Mouse (Mus musculus): ENCODE measurements around the gene Fam71b.

The Fam71b gene

GRCm38 (mm10) chr11:46431129-46431528, 34.8 kb downstream of the Fam71b start:
- no peak for DNase-seq (ENCODE audit: low spot score)

DNA sequence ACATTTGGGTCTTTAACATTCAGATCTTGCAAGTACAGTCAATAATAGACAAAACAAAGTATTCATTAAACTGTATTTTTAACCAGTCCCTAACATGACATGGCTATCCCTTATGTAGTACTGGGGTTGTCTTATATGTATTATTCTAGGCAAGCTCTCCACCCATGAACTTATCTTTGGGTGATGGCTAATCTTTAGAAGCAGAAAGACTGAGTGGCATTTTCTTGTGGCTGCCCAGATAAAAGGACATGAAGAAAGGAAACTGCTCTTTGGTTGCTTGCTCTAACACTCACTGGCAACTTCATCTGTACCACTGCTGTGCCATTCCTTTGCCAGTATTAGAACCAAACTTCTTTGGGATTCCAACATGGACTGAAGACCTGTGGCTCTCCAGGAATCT, 39.0 kb downstream of the Fam71b start:
- no peak for DNase-seq (ENCODE audit: low spot score)

DNA sequence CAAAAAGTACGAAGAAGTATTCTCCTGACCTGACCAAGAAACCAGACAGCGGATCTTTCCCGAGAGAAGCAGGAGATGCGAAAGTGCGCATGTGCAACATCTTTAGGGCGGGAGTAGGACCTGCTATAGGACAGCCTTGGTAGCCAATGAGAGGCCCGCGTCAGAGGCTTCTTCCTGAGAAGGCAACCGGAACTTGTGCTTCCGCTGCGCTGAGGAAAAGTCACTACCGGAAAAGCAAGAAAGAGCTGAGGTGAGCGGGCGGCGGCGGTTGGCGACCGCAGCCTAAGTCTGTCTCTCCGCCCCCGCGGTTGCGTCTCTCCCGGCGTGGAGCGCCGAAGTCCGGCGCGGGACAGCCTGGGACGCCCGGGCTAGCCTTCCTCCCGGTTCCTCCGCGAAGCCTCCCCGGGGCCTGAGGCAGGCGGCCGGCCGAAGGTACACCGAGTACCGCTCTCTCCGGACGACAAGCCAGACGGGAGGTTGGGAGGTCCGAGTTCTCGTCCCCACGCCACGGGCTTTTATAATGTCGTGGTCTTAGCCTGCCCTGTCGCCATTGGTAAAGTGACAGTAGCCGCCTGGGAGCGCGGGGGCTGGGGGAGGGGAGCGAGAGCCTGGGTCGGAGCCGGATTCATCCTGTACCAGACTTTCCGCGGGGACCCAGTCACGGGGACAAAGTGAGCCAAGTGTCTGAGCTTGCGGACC, 40.5 kb downstream of the Fam71b start, which contains the start of gene Med7:
Gene Med7 (plus strand): TSS at position 166 of the 699 bp plus-strand sequence.
- peak; percentile 68 for DNase-seq (ENCODE audit: low spot score)

DNA sequence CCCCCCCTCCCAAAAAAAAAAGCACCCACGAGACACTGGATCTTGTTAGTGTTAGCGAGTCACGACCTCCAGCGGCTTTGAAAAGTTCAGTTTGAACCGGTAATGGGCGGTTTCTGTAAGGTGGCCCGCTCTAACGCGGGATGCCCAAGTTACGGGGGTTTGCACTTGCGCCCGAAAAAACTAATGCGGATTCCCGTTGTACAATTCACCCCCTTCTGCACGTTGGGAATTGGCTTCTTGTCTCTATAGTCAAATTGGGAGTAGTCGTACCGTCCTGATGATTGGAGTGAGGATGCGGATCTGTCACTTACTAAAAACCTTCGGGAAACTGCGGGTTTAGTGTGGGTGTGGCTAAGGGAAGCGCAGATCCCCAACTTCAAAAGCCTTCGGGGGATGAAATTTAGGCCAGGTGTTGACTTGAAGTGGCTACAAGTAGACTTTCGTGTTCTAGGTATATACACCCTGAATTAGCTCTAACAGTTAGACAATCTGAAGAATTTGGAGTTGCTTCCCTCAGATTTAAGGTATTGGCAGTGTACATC, 41.2 kb downstream of the Fam71b start:
- DNase-seq (ENCODE audit: low spot score): no peak

DNA sequence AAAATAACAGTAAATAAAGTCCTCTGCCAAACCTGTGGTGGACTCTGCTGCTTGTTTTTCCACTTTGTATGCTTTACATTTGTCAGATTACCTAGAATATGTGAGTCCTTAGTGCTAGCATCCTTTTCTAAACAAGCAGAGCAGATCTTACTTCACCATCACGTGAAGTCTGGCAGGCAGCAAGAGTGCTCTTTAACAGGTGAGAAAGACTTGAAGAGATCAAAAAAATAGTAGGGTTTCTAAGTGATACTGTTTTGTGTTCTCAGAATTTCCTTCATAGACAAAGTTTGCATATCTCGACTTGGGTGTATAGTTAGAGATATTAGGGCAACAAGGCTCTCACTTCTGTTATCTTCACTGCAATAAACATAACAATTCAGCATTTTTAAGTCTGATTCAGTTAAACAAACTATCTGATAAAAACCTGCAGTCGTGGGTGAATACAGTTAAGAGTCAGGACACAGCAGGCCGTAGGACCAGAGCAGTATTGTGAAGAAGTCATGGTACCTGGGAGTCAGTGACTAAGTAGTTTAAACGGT, 42.7 kb downstream of the Fam71b start:
- DNase-seq (ENCODE audit: low spot score): no peak

GRCm38 (mm10) chr11:46441774-46442173, 45.4 kb downstream of the Fam71b start:
- no peak for DNase-seq (ENCODE audit: low spot score)

GRCm38 (mm10) chr11:46443152-46443551, 46.8 kb downstream of the Fam71b start:
- no peak for DNase-seq (ENCODE audit: low spot score)

DNA sequence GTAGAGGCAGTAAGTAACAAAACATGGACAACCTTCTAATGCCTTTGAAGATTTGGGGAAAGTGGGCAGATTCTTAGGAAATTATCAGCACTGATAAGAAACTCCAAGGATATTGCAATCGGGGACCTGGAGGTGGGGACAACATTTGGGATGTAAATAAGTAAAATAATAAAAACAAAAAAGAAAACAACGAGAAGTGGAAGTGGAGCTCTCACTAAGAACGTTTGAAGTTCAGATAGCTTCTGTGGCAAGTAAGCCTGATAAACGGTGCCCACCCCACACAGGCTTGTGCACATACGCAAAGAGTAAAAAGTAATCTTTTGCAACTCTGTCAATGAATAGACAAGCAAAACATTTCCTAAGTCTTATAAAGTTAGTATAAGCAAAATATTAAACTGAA, 47.6 kb downstream of the Fam71b start:
- DNase-seq (ENCODE audit: low spot score): no peak

DNA sequence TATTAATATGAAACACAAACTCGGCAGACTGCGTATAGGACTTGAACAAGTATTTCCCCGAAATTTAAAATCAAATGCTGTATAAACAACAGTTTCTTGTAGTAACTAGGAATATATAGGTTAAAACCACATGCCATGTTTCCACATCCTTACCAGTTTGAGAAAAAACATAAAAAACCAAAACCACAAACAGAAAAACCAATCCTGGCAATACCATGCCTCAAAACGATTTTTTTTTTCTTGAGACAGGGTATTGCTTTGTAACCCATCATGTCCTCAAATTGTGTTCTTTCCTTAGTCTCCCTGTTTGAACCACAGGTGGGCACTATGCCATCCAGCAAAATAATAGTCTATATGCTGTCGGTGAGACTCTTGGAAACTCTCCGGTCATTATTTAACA, 49.8 kb downstream of the Fam71b start:
- no peak for DNase-seq (ENCODE audit: low spot score)

- no peak for DNase-seq (ENCODE audit: low spot score)
Measured at GRCm38 (mm10) chr11:46447644-46448484, 51.5 kb downstream of the Fam71b start.

DNA sequence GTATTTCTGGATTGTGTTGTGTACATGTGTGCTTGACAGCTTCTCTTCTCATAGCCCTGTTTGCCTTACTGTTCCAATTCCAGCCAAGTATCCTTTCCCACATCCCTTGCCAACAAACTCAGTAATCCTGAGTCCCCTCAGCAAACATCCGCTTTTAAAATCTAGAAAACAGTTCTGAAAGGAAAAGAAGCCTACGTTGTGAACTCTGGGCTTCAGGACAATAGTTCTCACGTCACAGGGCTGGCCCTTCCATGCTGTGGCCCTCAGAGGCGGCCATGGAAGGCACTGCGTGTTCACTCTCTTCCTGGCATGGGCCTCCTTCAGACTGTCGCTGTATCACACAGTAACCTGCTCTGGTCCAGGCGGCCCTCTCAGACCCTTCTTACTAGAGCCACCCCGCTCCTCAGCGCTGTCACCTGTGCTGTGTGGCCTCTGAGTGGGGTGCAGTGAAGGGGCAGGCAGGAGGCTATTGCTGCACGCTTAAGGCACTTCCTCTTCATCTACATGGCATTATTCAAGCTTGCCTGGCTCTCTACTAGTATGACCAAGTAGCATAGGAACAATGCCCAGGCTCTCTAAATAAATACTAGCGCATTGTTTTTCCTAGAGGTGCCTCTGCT, 53.2 kb downstream of the Fam71b start:
- DNase-seq (ENCODE audit: low spot score): no peak

DNA sequence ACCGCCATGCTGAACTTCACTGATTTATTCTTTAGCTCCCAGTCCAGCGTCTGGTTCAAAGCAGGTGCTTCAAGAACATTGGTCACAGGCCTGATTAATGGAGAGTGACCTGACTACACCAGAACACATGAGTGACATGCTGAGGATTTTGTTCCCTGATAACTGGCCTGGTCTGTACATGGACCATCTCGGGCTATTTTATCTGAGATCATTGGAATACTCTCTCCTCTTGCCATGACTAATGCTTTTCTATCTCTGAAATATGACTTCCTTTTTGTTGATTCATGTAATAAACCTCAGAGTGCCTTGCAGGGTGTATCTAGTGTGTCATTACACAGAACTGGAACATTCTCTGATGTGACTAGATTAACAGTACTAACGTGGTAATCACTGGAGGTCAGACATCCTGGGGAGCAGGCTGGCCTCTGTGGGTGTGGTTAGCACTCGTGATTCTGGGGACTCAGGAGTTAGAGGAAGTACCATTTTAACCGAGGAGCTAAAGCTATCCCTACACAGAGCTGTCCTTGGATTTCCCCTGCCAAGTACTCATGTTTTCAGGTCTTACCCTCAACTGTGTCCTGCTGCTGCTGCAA, 58.2 kb downstream of the Fam71b start, which contains the start of gene Havcr2:
Gene Havcr2 (plus strand): TSS at position 483 of the 593 bp plus-strand sequence.
- no peak for DNase-seq (ENCODE audit: low spot score)

Data from urinary bladder, postnatal 10 days (tissue).